17 mouse cellular contexts compared by ENCODE assay signal in the genomic region with DNA sequence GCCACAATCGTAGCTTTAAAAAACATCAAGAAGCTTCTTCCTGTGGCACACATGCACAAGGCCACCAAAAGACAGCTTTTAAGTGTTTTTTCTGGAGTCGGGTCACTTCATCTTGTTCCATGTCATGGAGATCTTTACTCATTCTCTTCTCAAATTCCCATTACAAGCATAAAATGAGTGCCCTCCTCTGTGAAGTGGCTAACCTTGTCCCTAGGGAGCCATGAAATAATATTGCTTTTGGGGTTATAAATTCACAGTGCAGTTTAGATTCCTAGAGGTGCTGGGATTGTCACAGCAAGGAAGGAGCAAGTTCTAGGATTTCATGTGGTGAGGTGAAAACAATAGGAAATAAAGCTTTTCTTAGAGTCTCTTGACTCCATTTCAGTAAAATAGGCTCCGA.
"Had no signal": no experiment of that assay in that cellular context is flagged by ENCODE, and none has a peak within 500 bp of the region (broad histone marks: within the 10 kb centered on the region; RNA-seq: fewer than 3 reads in every experiment).

No protein-coding gene starts in this region.

- H3K9me3 ChIP-seq: intestine, embryonic 15.5 days; liver, embryonic 13.5 days; neural tube, embryonic 12.5 days; neural tube, embryonic 15.5 days; stomach, embryonic 15.5 days had no signal

- H3K4me3 ChIP-seq: intestine, embryonic 15.5 days; left cerebral cortex, adult 2 months; liver, embryonic 13.5 days; neural tube, embryonic 12.5 days; neural tube, embryonic 15.5 days; stomach, embryonic 15.5 days had no signal

- H3K27ac ChIP-seq: intestine, embryonic 15.5 days; left cerebral cortex, adult 2 months; liver, embryonic 13.5 days; neural tube, embryonic 12.5 days; neural tube, embryonic 15.5 days; stomach, embryonic 15.5 days had no signal

- DNase-seq: kidney, adult 18-20 months; kidney, postnatal 25 days; layer of hippocampus, postnatal 36 days; liver, embryonic 13.5 days; lung, adult 2 months; lung, postnatal 14 days; lung, postnatal 4 days; midbrain, embryonic 14.5 days; right cerebral cortex, adult 18-20 months; right cerebral cortex, postnatal 25 days; spleen, adult 18-20 months; thymus, postnatal 25 days had no signal

- H3K4me2 ChIP-seq: intestine, embryonic 15.5 days; liver, embryonic 13.5 days; neural tube, embryonic 12.5 days; neural tube, embryonic 15.5 days; stomach, embryonic 15.5 days had no signal

- H3K9ac ChIP-seq: intestine, embryonic 15.5 days; liver, embryonic 13.5 days; neural tube, embryonic 12.5 days; neural tube, embryonic 15.5 days; stomach, embryonic 15.5 days had no signal

- H3K4me1 ChIP-seq: intestine, embryonic 15.5 days; liver, embryonic 13.5 days; neural tube, embryonic 12.5 days; neural tube, embryonic 15.5 days; stomach, embryonic 15.5 days had no signal

- H3K36me3 ChIP-seq: intestine, embryonic 15.5 days; liver, embryonic 13.5 days; neural tube, embryonic 15.5 days; stomach, embryonic 15.5 days had no signal

- H3K27me3 ChIP-seq: intestine, embryonic 15.5 days; liver, embryonic 13.5 days; neural tube, embryonic 12.5 days; neural tube, embryonic 15.5 days; stomach, embryonic 15.5 days had no signal

- ATAC-seq: intestine, embryonic 15.5 days had no signal
